In genomic region chr10:119927963-119928362, GRCm38 (mm10) we compare ENCODE assay signal across 16 mouse cellular contexts.
"Had no signal": no experiment of that assay in that cellular context is flagged by ENCODE, and none has a peak within 500 bp of the region (broad histone marks: within the 10 kb centered on the region; RNA-seq: fewer than 3 reads in every experiment).

No protein-coding gene starts in this region.

- H3K9me3 ChIP-seq: midbrain, embryonic 13.5 days; midbrain, embryonic 15.5 days; neural tube, embryonic 12.5 days; stomach, embryonic 15.5 days had no signal

- H3K27me3 ChIP-seq: megakaryocyte, embryonic 14.5 days; midbrain, embryonic 13.5 days; midbrain, embryonic 15.5 days; neural tube, embryonic 12.5 days; stomach, embryonic 15.5 days had no signal

- H3K4me1 ChIP-seq: megakaryocyte, embryonic 14.5 days; neural tube, embryonic 12.5 days; stomach, embryonic 15.5 days had no signal

- H3K27ac ChIP-seq: liver, embryonic 14.5 days; midbrain, embryonic 13.5 days; midbrain, embryonic 15.5 days; neural tube, embryonic 12.5 days; stomach, embryonic 15.5 days; stomach, postnatal 0 days had no signal

- H3K4me3 ChIP-seq: megakaryocyte, embryonic 14.5 days; midbrain, embryonic 13.5 days; midbrain, embryonic 15.5 days; neural tube, embryonic 12.5 days; stomach, embryonic 15.5 days had no signal

- H3K9ac ChIP-seq: liver, embryonic 14.5 days; lung, embryonic 14.5 days; midbrain, embryonic 13.5 days; midbrain, embryonic 15.5 days; neural tube, embryonic 12.5 days; stomach, embryonic 15.5 days had no signal

- H3K36me3 ChIP-seq: midbrain, embryonic 15.5 days; neural tube, embryonic 12.5 days; stomach, embryonic 15.5 days had no signal

- DNase-seq: lung, adult 18-20 months; lung, embryonic 14.5 days; lung, postnatal 10 days; lung, postnatal 4 days; right cerebral cortex, postnatal 14 days; thymus, adult 2 months; thymus, postnatal 25 days; thymus, postnatal 4 days had no signal

- ATAC-seq: midbrain, embryonic 13.5 days; midbrain, embryonic 15.5 days had no signal

- H3K4me2 ChIP-seq: lung, embryonic 14.5 days; midbrain, embryonic 11.5 days; midbrain, embryonic 13.5 days; midbrain, embryonic 15.5 days; neural tube, embryonic 12.5 days; stomach, embryonic 15.5 days had no signal
